Mouse (Mus musculus) MEL (cell line): Measurements from ENCODE around the gene Sun5. TPM values are rescaled to one million over a fixed set of nuclear protein-coding genes. Genes with fewer than 3 reads are reported as not detected.
A peak's percentile ranks its signal among the peaks of the same experiment; 100 is the strongest.

ENCODE experiments used
- DNase-seq: peaks from one replicate; pipeline ENCODE4 v3.0.0; 2011; ENCODE audit warnings: low read depth, low spot score
- H3K27ac ChIP-seq: 2 replicates; pipeline ENCODE4 v1.5.1; 2012; ENCODE audit warnings: low read depth, mild to moderate bottlenecking, control low read depth, low read length, moderate library complexity; ENCODE audit not compliant: control insufficient read depth
- H3K27me3 ChIP-seq, 2 experiments: fragments of 150-350 bp in 1 of 2; sonication (generic) in 1 of 2; 2 replicates each; pipeline ENCODE4 v1.6.1; 2012; ENCODE audit warnings: low read length in 2 of 2, mild to moderate bottlenecking in 2 of 2, improper control_type of control experiment in 1 of 2, moderate library complexity in 1 of 2; ENCODE audit not compliant: insufficient read depth in 2 of 2, control insufficient read depth in 1 of 2
- H3K36me3 ChIP-seq, 2 experiments: 2 replicates each; pipeline ENCODE4 v1.6.1; 2012 to 2014; ENCODE audit warnings: low read length in 2 of 2, improper control_type of control experiment in 1 of 2, inconsistent platforms in 1 of 2, mild to moderate bottlenecking in 1 of 2; ENCODE audit not compliant: insufficient read depth in 2 of 2, control insufficient read depth in 1 of 2
- H3K4me1 ChIP-seq, 2 experiments: fragments of 150-350 bp in 1 of 2; sonication (generic) in 1 of 2; 2 replicates each; pipeline ENCODE4 v1.6.1; 2012; ENCODE audit warnings: low read length in 2 of 2, improper control_type of control experiment in 1 of 2, mild to moderate bottlenecking in 1 of 2; ENCODE audit not compliant: insufficient read depth in 2 of 2, control insufficient read depth in 1 of 2
- H3K4me3 ChIP-seq, 2 experiments: fragments of 150-350 bp in 1 of 2; sonication (generic) in 1 of 2; 2 replicates each; pipeline ENCODE4 v1.5.1; 2012; ENCODE audit warnings: low read depth in 2 of 2, low read length in 2 of 2, mild to moderate bottlenecking in 2 of 2, moderate library complexity in 2 of 2, control low read depth in 1 of 2, improper control_type of control experiment in 1 of 2; ENCODE audit not compliant: control insufficient read depth in 1 of 2, insufficient read depth in 1 of 2
- H3K79me2 ChIP-seq: 2 replicates; pipeline ENCODE4 v1.6.1; 2012; ENCODE audit warnings: mild to moderate bottlenecking, low read length, moderate library complexity; ENCODE audit not compliant: control insufficient read depth, poor library complexity, insufficient read depth
- H3K9ac ChIP-seq: 2 replicates; pipeline ENCODE4 v1.6.1; 2012; ENCODE audit warnings: low read depth, mild to moderate bottlenecking, control low read depth, low read length, moderate library complexity; ENCODE audit not compliant: control insufficient read depth, poor library complexity, severe bottlenecking
- H3K9me3 ChIP-seq: fragments of 150-350 bp; sonication (generic); replicated peaks from 2 replicates; pipeline ENCODE4 v1.6.1; 2012; ENCODE audit warnings: mild to moderate bottlenecking, low read length, improper control_type of control experiment, moderate library complexity; ENCODE audit not compliant: insufficient read depth
- BHLHE40 ChIP-seq: IDR thresholded peaks from 2 replicates; pipeline ENCODE4 v1.6.1; 2012; ENCODE audit warnings: low read depth, mild to moderate bottlenecking, inconsistent platforms, low read length, improper control_type of control experiment, borderline replicate concordance
- CHD1 ChIP-seq: IDR thresholded peaks from 2 replicates; pipeline ENCODE4 v1.6.1; 2012; ENCODE audit warnings: low read depth, mild to moderate bottlenecking, inconsistent platforms, low read length, improper control_type of control experiment
- CHD2 ChIP-seq: IDR thresholded peaks from 2 replicates; pipeline ENCODE4 v1.6.1; 2011; ENCODE audit warnings: low read length, improper control_type of control experiment
- CTCF ChIP-seq, 3 experiments: IDR thresholded peaks in 2 of 3; conservative IDR thresholded peaks in 1 of 3; 2 replicates each; pipeline ENCODE4 v1.5.1; 2011 to 2012; ENCODE audit warnings: low read length in 3 of 3, low read depth in 2 of 3, mild to moderate bottlenecking in 2 of 3, improper control_type of control experiment in 1 of 3, inconsistent platforms in 1 of 3, mixed read lengths in 1 of 3, moderate library complexity in 1 of 3; ENCODE audit not compliant: control insufficient read depth in 1 of 3, insufficient read depth in 1 of 3, poor library complexity in 1 of 3, severe bottlenecking in 1 of 3
- E2F4 ChIP-seq: IDR thresholded peaks from 2 replicates; pipeline ENCODE4 v1.6.1; 2011; ENCODE audit warnings: low read depth, low read length, improper control_type of control experiment, borderline replicate concordance
- EP300 ChIP-seq, 2 experiments: IDR thresholded peaks; 2 replicates each; pipeline ENCODE4 v1.6.1; 2011; ENCODE audit warnings: improper control_type of control experiment in 2 of 2, low read length in 2 of 2, low read depth in 1 of 2, mild to moderate bottlenecking in 1 of 2
- ETS1 ChIP-seq: IDR thresholded peaks from 2 replicates; pipeline ENCODE4 v1.6.1; 2012; ENCODE audit warnings: low read depth, mild to moderate bottlenecking, inconsistent platforms, low read length, improper control_type of control experiment, moderate library complexity
- GABPA ChIP-seq: IDR thresholded peaks from 2 replicates; pipeline ENCODE4 v1.6.1; 2012; ENCODE audit warnings: low read depth, mild to moderate bottlenecking, inconsistent platforms, low read length, improper control_type of control experiment, moderate library complexity
- KAT2A ChIP-seq: conservative IDR thresholded peaks from 2 replicates; pipeline ENCODE4 v1.6.1; 2012; ENCODE audit warnings: low read depth, low read length, improper control_type of control experiment, inconsistent platforms
- MAFK ChIP-seq: IDR thresholded peaks from 2 replicates; pipeline ENCODE4 v1.6.1; 2011; ENCODE audit warnings: low read depth, mild to moderate bottlenecking, low read length, improper control_type of control experiment, borderline replicate concordance
- MAZ ChIP-seq: IDR thresholded peaks from 2 replicates; pipeline ENCODE4 v1.6.1; 2012; ENCODE audit warnings: low read depth, mild to moderate bottlenecking, inconsistent platforms, low read length, improper control_type of control experiment
- MEF2A ChIP-seq: IDR thresholded peaks from 2 replicates; pipeline ENCODE4 v1.6.1; 2014; ENCODE audit warnings: low read depth, mild to moderate bottlenecking, inconsistent platforms, low read length, improper control_type of control experiment; ENCODE audit not compliant: poor library complexity, insufficient replicate concordance, severe bottlenecking; ENCODE audit errors: extremely low read depth
- MXI1 ChIP-seq: IDR thresholded peaks from 2 replicates; pipeline ENCODE4 v1.6.1; 2011; ENCODE audit warnings: mild to moderate bottlenecking, low read depth, low read length, improper control_type of control experiment
- MYB ChIP-seq: IDR thresholded peaks from 2 replicates; pipeline ENCODE4 v1.6.1; 2011; ENCODE audit warnings: mild to moderate bottlenecking, low read depth, low read length, improper control_type of control experiment
- MYC ChIP-seq: IDR thresholded peaks from 2 replicates; pipeline ENCODE4 v1.6.1; 2011; ENCODE audit warnings: low read depth, mild to moderate bottlenecking, low read length, improper control_type of control experiment, moderate library complexity
- NRF1 ChIP-seq: IDR thresholded peaks from 2 replicates; pipeline ENCODE4 v1.6.1; 2014; ENCODE audit warnings: low read depth, mild to moderate bottlenecking, inconsistent platforms, low read length, improper control_type of control experiment, moderate library complexity; ENCODE audit not compliant: poor library complexity, insufficient read depth, severe bottlenecking
- POLR2A ChIP-seq, 2 experiments: IDR thresholded peaks; 2 replicates each; pipeline ENCODE4 v1.6.1; 2011 to 2012; ENCODE audit warnings: low read length in 2 of 2, mild to moderate bottlenecking in 2 of 2, control low read depth in 1 of 2, improper control_type of control experiment in 1 of 2, low read depth in 1 of 2, moderate library complexity in 1 of 2; ENCODE audit not compliant: control insufficient read depth in 1 of 2, insufficient read depth in 1 of 2, poor library complexity in 1 of 2
- POLR2AphosphoS2 ChIP-seq: IDR thresholded peaks from 2 replicates; pipeline ENCODE4 v1.6.1; 2011; ENCODE audit warnings: low read length, improper control_type of control experiment
- RAD21 ChIP-seq: IDR thresholded peaks from 2 replicates; pipeline ENCODE4 v1.6.1; 2011; ENCODE audit warnings: mild to moderate bottlenecking, low read depth, low read length, improper control_type of control experiment
- RCOR1 ChIP-seq: IDR thresholded peaks from 2 replicates; pipeline ENCODE4 v1.6.1; 2012; ENCODE audit warnings: low read depth, mild to moderate bottlenecking, inconsistent platforms, low read length, improper control_type of control experiment
- SIN3A ChIP-seq: IDR thresholded peaks from 2 replicates; pipeline ENCODE4 v1.6.1; 2012; ENCODE audit warnings: low read length, improper control_type of control experiment, inconsistent platforms
- SMC3 ChIP-seq: IDR thresholded peaks from 2 replicates; pipeline ENCODE4 v1.6.1; 2011; ENCODE audit warnings: low read depth, low read length, improper control_type of control experiment
- TAL1 ChIP-seq: IDR thresholded peaks from 2 replicates; pipeline ENCODE4 v1.6.1; 2012; ENCODE audit warnings: mild to moderate bottlenecking, inconsistent platforms, low read length, moderate library complexity, mixed read lengths
- TBP ChIP-seq: IDR thresholded peaks from 2 replicates; pipeline ENCODE4 v1.8.0; 2011; ENCODE audit warnings: low read depth, low read length, improper control_type of control experiment
- TCF12 ChIP-seq: IDR thresholded peaks from 2 replicates; pipeline ENCODE4 v1.6.1; 2014; ENCODE audit warnings: low read depth, mild to moderate bottlenecking, inconsistent platforms, low read length, improper control_type of control experiment, moderate library complexity
- UBTF ChIP-seq: IDR thresholded peaks from 2 replicates; pipeline ENCODE4 v1.6.1; 2012; ENCODE audit warnings: low read depth, mild to moderate bottlenecking, inconsistent platforms, low read length, improper control_type of control experiment, moderate library complexity, borderline replicate concordance; ENCODE audit not compliant: insufficient read depth
- USF1 ChIP-seq: IDR thresholded peaks from 2 replicates; pipeline ENCODE4 v1.6.1; 2014; ENCODE audit warnings: low read depth, mild to moderate bottlenecking, inconsistent platforms, low read length, improper control_type of control experiment, moderate library complexity
- ZC3H11A ChIP-seq: IDR thresholded peaks from 2 replicates; pipeline ENCODE4 v1.6.1; 2012; ENCODE audit warnings: low read depth, mild to moderate bottlenecking, inconsistent platforms, low read length, improper control_type of control experiment
- ZKSCAN1 ChIP-seq: IDR thresholded peaks from 2 replicates; pipeline ENCODE4 v1.6.1; 2012; ENCODE audit warnings: low read depth, mild to moderate bottlenecking, inconsistent platforms, low read length, improper control_type of control experiment, moderate library complexity
- ZNF384 ChIP-seq: IDR thresholded peaks from 2 replicates; pipeline ENCODE4 v1.6.1; 2012; ENCODE audit warnings: low read depth, mild to moderate bottlenecking, inconsistent platforms, low read length, improper control_type of control experiment
- polyA plus RNA-seq, 2 experiments: library from polyadenylated mRNA; stranded (reverse) in 1 of 2; unstranded in 1 of 2; fragments of >175 nt in 1 of 2; fragments of >200 nt in 1 of 2; gene quantifications; 2 replicates each; pipeline versions ENCODE4 v1.2.1 to v1.2.4; 2012; ENCODE audit warnings: low replicate concordance in 2 of 2, low read depth in 1 of 2; ENCODE audit not compliant: insufficient read length in 2 of 2, insufficient read depth in 1 of 2, missing spikeins in 1 of 2
- total RNA-seq: library from RNA; depleted of rRNA; stranded (reverse); fragments of 300-350 nt; gene quantifications from 2 replicates; pipeline ENCODE4 v1.2.3, GENCODE M21; 2012

The Sun5 gene
- total and polyA plus RNA-seq, 3 experiments: not detected

- Histone ChIP-seq H3K79me2 (no peaks in the 10 kb centered on the region), H3K9ac (no peak overlapping the region)
Measured at GRCm38 (mm10) chr2:153851030-153851360, 19.9 kb downstream of the Sun5 start.

GRCm38 (mm10) chr2:153850351-153851029 is 20.4 kb downstream of the Sun5 start:
- H3K27ac ChIP-seq: no peak overlapping the region
- H3K4me3 ChIP-seq: no peak overlapping the region
- H3K36me3 ChIP-seq: no peaks in the 10 kb centered on the region
- H3K79me2 ChIP-seq: no peaks in the 10 kb centered on the region
- no peaks in the 10 kb centered on the region for H3K4me1 ChIP-seq
- DNase-seq: peak; percentile 43
- H3K27me3 ChIP-seq: peaks cover 0 to 3% of the 10 kb centered on the region in 2 experiments; a peak in 1 of 4 replicates
- no peak overlapping the region for H3K9ac ChIP-seq
- no peaks in the 10 kb centered on the region for H3K9me3 ChIP-seq
- TF ChIP-seq KAT2A: no peak
- peak; percentile 10 for TF ChIP-seq RAD21
- TF ChIP-seq GABPA: no peak
- TF ChIP-seq E2F4: no peak
- TF ChIP-seq TBP: no peak
- no peak for TF ChIP-seq USF1
- no peak for TF ChIP-seq RCOR1
- TF ChIP-seq UBTF: no peak
- no peak for TF ChIP-seq NRF1
- no peak for TF ChIP-seq EP300 (IDR thresholded peaks at IDR 0.05; ENCODE audit: low read depth in 1 of 2, low read length in 2 of 2)
- TF ChIP-seq POLR2A (IDR thresholded peaks at IDR 0.05; ENCODE audit: control insufficient read depth in 1 of 2, insufficient read depth in 1 of 2, low read depth in 1 of 2, low read length in 2 of 2, poor library complexity in 1 of 2): no peak
- no peak for TF ChIP-seq MEF2A
- peak; percentile 42 to 58 (median 52); a peak in 5 of 6 replicates for TF ChIP-seq CTCF (IDR thresholded peaks at IDR 0.05 in 2 of 3, conservative IDR thresholded peaks at IDR 0.05 in 1 of 3; ENCODE audit: control insufficient read depth in 1 of 3, insufficient read depth in 1 of 3, low read depth in 2 of 3, low read length in 3 of 3, poor library complexity in 1 of 3, severe bottlenecking in 1 of 3)
- no peak for TF ChIP-seq MYC
- TF ChIP-seq SMC3: peak; percentile 7; the same call in 1 of the 2 replicates
- TF ChIP-seq CHD1: no peak
- TF ChIP-seq BHLHE40: no peak
- TF ChIP-seq SIN3A: no peak
- no peak for TF ChIP-seq ZNF384
- 0 out of 2 replicates have a peak, but pooled peaks have one; percentile 13 for TF ChIP-seq ZC3H11A
- no peak for TF ChIP-seq ETS1

More at GRCm38 (mm10) chr2:153851030-153851360, 19.9 kb downstream of the Sun5 start:
- Histone ChIP-seq H3K27ac (no peak overlapping the region), H3K27me3 (peaks cover 0 to 3% of the 10 kb centered on the region in 2 experiments; a peak in 1 of 4 replicates), H3K4me1 (no peaks in the 10 kb centered on the region), H3K4me3 (no peak overlapping the region), H3K36me3 (no peaks in the 10 kb centered on the region), H3K9me3 (no peaks in the 10 kb centered on the region)
- DNase-seq: peak; percentile 60
- peak; percentile 47; the same call in 1 of the 2 replicates for TF ChIP-seq ZC3H11A
- TF ChIP-seq RAD21: peak; percentile 59
- no peak for TF ChIP-seq UBTF
- no peak for TF ChIP-seq MYC
- TF ChIP-seq USF1: no peak
- TF ChIP-seq GABPA: no peak
- TF ChIP-seq TCF12: no peak
- TF ChIP-seq MAZ: no peak
- no peak for TF ChIP-seq TAL1
- no peak for TF ChIP-seq MYB
- no peak for TF ChIP-seq KAT2A
- TF ChIP-seq CHD2: no peak
- TF ChIP-seq ZKSCAN1: no peak
- TF ChIP-seq MEF2A: no peak
- TF ChIP-seq POLR2AphosphoS2: no peak
- peak; percentile 78 for TF ChIP-seq SMC3
- TF ChIP-seq MAFK: no peak
- TF ChIP-seq NRF1: no peak
- no peak for TF ChIP-seq BHLHE40
- TF ChIP-seq EP300 (IDR thresholded peaks at IDR 0.05; ENCODE audit: low read depth in 1 of 2, low read length in 2 of 2): no peak
- no peak for TF ChIP-seq MXI1
- no peak for TF ChIP-seq ZNF384
- TF ChIP-seq CTCF (IDR thresholded peaks at IDR 0.05 in 2 of 3, conservative IDR thresholded peaks at IDR 0.05 in 1 of 3; ENCODE audit: control insufficient read depth in 1 of 3, insufficient read depth in 1 of 3, low read depth in 2 of 3, low read length in 3 of 3, poor library complexity in 1 of 3, severe bottlenecking in 1 of 3): peak in 2 of 3 experiments; percentile 69 to 71; a peak in 5 of 6 replicates
- TF ChIP-seq SIN3A: no peak
